Mouse (Mus musculus) midbrain, embryonic 14.5 days (tissue): ENCODE data around the gene Rpl13. TPM values are rescaled to one million over a fixed set of nuclear protein-coding genes. Genes with fewer than 3 reads are reported as not detected.

Source experiments
- ATAC-seq: fragments of 200-750 bp; cut with Nextera tagmentation; 2 replicates; pipeline ENCODE4 v1.8.0; 2017; ENCODE audit warnings: moderate number of reproducible peaks, moderate library complexity; ENCODE audit not compliant: low FRiP score, low TSS enrichment
- DNase-seq: peaks from one replicate; pipeline ENCODE4 v3.0.0-alpha.2; 2015
- H3K27ac ChIP-seq: fragments of 300-500 bp; sonication (generic); replicated peaks from 2 replicates; pipeline ENCODE4 v1.5.1; 2014; ENCODE audit warnings: mild to moderate bottlenecking, low read depth, low read length, moderate library complexity
- H3K27me3 ChIP-seq: fragments of 300-500 bp; sonication (generic); 2 replicates; pipeline ENCODE4 v1.6.1; 2014; ENCODE audit warnings: low read length, control low read depth, mixed read lengths; ENCODE audit not compliant: control insufficient read depth, insufficient read depth
- H3K36me3 ChIP-seq: fragments of 300-500 bp; sonication (generic); 2 replicates; pipeline ENCODE4 v1.6.1; 2014; ENCODE audit warnings: low read length, control low read depth; ENCODE audit not compliant: control insufficient read depth, insufficient read depth
- H3K4me1 ChIP-seq: fragments of 300-500 bp; sonication (generic); 2 replicates; pipeline ENCODE4 v1.6.1; 2014; ENCODE audit warnings: mild to moderate bottlenecking, antibody characterized with exemption, low read length, control low read depth; ENCODE audit not compliant: control insufficient read depth, insufficient read depth
- H3K4me2 ChIP-seq: fragments of 300-500 bp; sonication (generic); 2 replicates; pipeline ENCODE4 v1.6.1; 2014; ENCODE audit warnings: mild to moderate bottlenecking, low read length, moderate library complexity
- H3K4me3 ChIP-seq: fragments of 300-500 bp; sonication (generic); replicated peaks from 2 replicates; pipeline ENCODE4 v1.5.1; 2014; ENCODE audit warnings: low read depth, low read length
- H3K9ac ChIP-seq: fragments of 300-500 bp; sonication (generic); replicated peaks from 2 replicates; pipeline ENCODE4 v1.6.1; 2014; ENCODE audit warnings: mild to moderate bottlenecking, low read length, moderate library complexity
- H3K9me3 ChIP-seq: fragments of 300-500 bp; sonication (generic); 2 replicates; pipeline ENCODE4 v1.6.1; 2016; ENCODE audit warnings: low read length, control low read depth, mixed read lengths; ENCODE audit not compliant: control insufficient read depth
- WGBS: fragments of 180-500 bp; shearing (Covaris S2); extraction: QIAGEN DNeasy Blood & Tissue Kit; methylation state at CpG from one replicate; pipeline ENCODE4 v1.1.7; 2014; 5-methylcytosine and 5-hydroxymethylcytosine counted together
- polyA plus RNA-seq: library from polyadenylated mRNA; unstranded; fragments of >200 nt; fragmentation: Nextera tagmentation; extraction: Ambion mirVana; gene quantifications from 2 replicates; pipeline ENCODE4 v1.2.1, GENCODE M21; 2014

The Rpl13 gene
- polyA plus RNA-seq, 1 experiment from 2014 or later = 877 TPM

GRCm38 (mm10) chr8:123104046-123104767, 2.1 kb downstream of the Rpl13 start:
- Histone ChIP-seq H3K9me3 (no peaks in the 10 kb centered on the region), H3K36me3 (peaks cover 22% of the 10 kb centered on the region), H3K9ac (no peak overlapping the region), H3K27me3 (no peaks in the 10 kb centered on the region), H3K4me1 (peaks cover 7% of the 10 kb centered on the region), H3K4me3 (peak overlapping the region; percentile 79; the same call in 1 of the 2 replicates), H3K27ac (no peak overlapping the region), H3K4me2 (0 out of 2 replicates have a peak overlapping the region, but pooled peaks have one; percentile 85)
- ATAC-seq (no peak), DNase-seq (no peak)
- 90% methylated on average over 6 of the region's 6 CpGs for WGBS

GRCm38 (mm10) chr8:123105553-123106326, 3.6 kb downstream of the Rpl13 start:
- ATAC-seq (no peak), DNase-seq (peak; percentile 86)
- Histone ChIP-seq H3K36me3 (peaks cover 22% of the 10 kb centered on the region), H3K4me2 (no peak overlapping the region), H3K9me3 (no peaks in the 10 kb centered on the region), H3K4me1 (peaks cover 7% of the 10 kb centered on the region), H3K4me3 (no peak overlapping the region), H3K27me3 (no peaks in the 10 kb centered on the region), H3K9ac (no peak overlapping the region), H3K27ac (no peak overlapping the region)
- WGBS = 71% methylated on average over 5 of the region's 5 CpGs

- no peak overlapping the region for H3K9ac ChIP-seq
- no peak overlapping the region for H3K4me3 ChIP-seq
- peaks cover 22% of the 10 kb centered on the region for H3K36me3 ChIP-seq
- no peaks in the 10 kb centered on the region for H3K9me3 ChIP-seq
- ATAC-seq (no peak), DNase-seq (peak; percentile 54)
- H3K4me2 ChIP-seq = no peak overlapping the region
- no peaks in the 10 kb centered on the region for H3K27me3 ChIP-seq
- H3K4me1 ChIP-seq = peaks cover 7% of the 10 kb centered on the region
- WGBS = 62% methylated on average over 2 of the region's 2 CpGs
- H3K27ac ChIP-seq = no peak overlapping the region
Observed at GRCm38 (mm10) chr8:123106531-123106930, 4.4 kb downstream of the Rpl13 start.

DNA sequence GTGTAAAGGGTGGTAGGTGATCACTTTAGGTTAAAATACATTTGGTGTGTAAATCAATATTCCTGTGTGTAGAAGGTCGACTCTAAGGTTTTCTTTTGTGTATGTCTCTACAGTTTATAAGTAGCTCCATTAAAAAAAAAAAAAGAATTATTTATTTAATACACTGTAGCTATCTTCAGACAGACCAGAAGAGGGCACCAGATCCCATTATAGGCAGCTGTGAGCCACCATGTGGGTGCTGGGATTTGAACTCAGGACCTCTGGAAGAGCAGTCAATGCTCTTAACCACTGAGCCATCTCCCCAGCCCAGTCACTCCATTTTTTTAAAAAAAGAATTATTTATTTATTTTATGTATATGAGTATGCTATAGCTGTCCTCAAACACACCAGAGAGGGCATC, 5.9 kb downstream of the Rpl13 start:
- Histone ChIP-seq H3K27ac (no peak overlapping the region), H3K4me2 (no peak overlapping the region), H3K4me3 (no peak overlapping the region), H3K9ac (no peak overlapping the region), H3K4me1 (peaks cover 7% of the 10 kb centered on the region), H3K36me3 (peaks cover 22% of the 10 kb centered on the region), H3K9me3 (no peaks in the 10 kb centered on the region), H3K27me3 (no peaks in the 10 kb centered on the region)
- ATAC-seq (no peak), DNase-seq (no peak)
- WGBS = 70% methylated on average over 1 of the region's 1 CpGs

DNA sequence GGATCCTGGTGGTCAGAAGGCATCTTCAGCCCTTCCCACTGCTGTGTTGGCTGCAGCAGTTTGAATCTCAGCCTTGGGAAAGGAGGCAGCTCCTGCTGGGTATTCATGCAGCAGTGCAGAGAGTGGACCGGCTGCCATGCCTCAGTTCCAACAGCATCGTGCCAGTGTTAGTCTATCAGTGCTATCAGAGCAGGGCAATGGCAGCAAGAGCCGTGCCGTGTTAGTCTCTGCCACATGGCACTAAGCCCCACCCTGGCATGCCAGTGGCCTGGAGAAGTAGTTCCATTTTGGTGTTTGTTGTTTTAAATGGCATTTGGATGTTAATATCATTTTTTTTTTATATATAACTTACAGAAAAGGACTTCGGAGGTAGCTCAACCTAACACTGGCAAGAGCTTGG, 6.8 kb downstream of the Rpl13 start:
- Histone ChIP-seq H3K9me3 (no peaks in the 10 kb centered on the region), H3K9ac (no peak overlapping the region), H3K27ac (no peak overlapping the region), H3K36me3 (peaks cover 14% of the 10 kb centered on the region), H3K27me3 (no peaks in the 10 kb centered on the region), H3K4me1 (no peaks in the 10 kb centered on the region), H3K4me2 (no peak overlapping the region), H3K4me3 (no peak overlapping the region)
- DNase-seq = no peak
- ATAC-seq = no peak
- 86% methylated on average over 5 of the region's 5 CpGs for WGBS

- Histone ChIP-seq H3K36me3 (no peaks in the 10 kb centered on the region), H3K4me3 (no peak overlapping the region), H3K9me3 (no peaks in the 10 kb centered on the region), H3K27ac (no peak overlapping the region), H3K9ac (no peak overlapping the region), H3K4me1 (no peaks in the 10 kb centered on the region), H3K27me3 (peaks cover 1% of the 10 kb centered on the region), H3K4me2 (no peak overlapping the region)
- peak; percentile 71 for DNase-seq
- no peak for ATAC-seq
- WGBS = 23% methylated on average over 4 of the region's 4 CpGs
Observed at GRCm38 (mm10) chr8:123110649-123111048, 8.5 kb downstream of the Rpl13 start.

- Histone ChIP-seq H3K9ac (no peak overlapping the region), H3K27ac (no peak overlapping the region), H3K4me2 (no peak overlapping the region), H3K36me3 (no peaks in the 10 kb centered on the region), H3K27me3 (peaks cover 24% of the 10 kb centered on the region), H3K4me1 (peaks cover 10% of the 10 kb centered on the region; the same call in 1 of the 2 replicates), H3K9me3 (no peaks in the 10 kb centered on the region), H3K4me3 (no peak overlapping the region)
- DNase-seq = no peak
- WGBS = 88% methylated on average over 9 of the region's 9 CpGs
- no peak for ATAC-seq
Observed at GRCm38 (mm10) chr8:123112892-123113291, 10.7 kb downstream of the Rpl13 start.

DNA sequence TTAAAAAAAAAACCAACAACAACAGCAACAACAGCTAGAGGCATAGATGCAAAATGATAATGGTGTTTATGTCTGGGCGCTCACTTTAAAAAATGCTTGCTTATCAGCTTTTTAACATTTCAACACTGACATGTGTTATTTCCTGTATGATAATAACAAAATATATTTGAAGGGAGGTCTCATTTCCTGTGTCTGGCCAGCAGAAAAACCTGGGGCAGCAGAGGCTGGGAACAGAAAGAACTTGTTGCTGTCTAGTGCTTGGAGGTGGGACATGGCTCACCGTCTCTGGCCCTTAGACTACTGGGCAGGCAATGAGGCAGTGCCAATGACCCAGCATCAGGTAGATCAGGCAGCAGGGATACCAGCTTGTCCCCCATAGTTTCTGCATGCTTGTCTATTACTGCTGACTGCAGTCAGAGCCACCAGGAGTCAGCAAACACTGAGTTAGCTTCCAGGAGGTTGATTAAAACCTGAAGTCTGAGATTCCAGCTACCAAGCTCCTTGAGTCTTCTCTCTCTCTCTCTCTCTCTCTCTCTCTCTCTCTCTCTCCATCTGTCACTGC, 11.8 kb downstream of the Rpl13 start:
- Histone ChIP-seq H3K9ac (no peak overlapping the region), H3K4me1 (peaks cover 10% of the 10 kb centered on the region; the same call in 1 of the 2 replicates), H3K27ac (no peak overlapping the region), H3K27me3 (peaks cover 33% of the 10 kb centered on the region), H3K4me3 (no peak overlapping the region), H3K36me3 (no peaks in the 10 kb centered on the region), H3K9me3 (no peaks in the 10 kb centered on the region), H3K4me2 (no peak overlapping the region)
- WGBS = 68% methylated on average over 2 of the region's 2 CpGs
- DNase-seq (no peak), ATAC-seq (no peak)
